Mouse (Mus musculus) cerebellum, adult 2 months (tissue): Measurements from ENCODE around the gene Spata13.

Source experiments
- CTCF ChIP-seq: fragments of 200-500 bp; IDR thresholded peaks from 2 replicates; pipeline ENCODE4 v1.5.1; 2011; ENCODE audit warnings: low read depth, mild to moderate bottlenecking, control low read depth, low read length, moderate library complexity, borderline replicate concordance; ENCODE audit not compliant: insufficient read depth
- POLR2A ChIP-seq: fragments of 200-500 bp; IDR thresholded peaks from 2 replicates; pipeline ENCODE4 v1.6.1; 2011; ENCODE audit warnings: low read length, control low read depth, borderline replicate concordance; ENCODE audit not compliant: insufficient read depth

- TF ChIP-seq CTCF (no peak), POLR2A (no peak)
Measured at GRCm38 (mm10) chr14:60721304-60721703, 87.5 kb downstream of the Spata13 start.
